Mouse (Mus musculus): ENCODE results near the gene Zdhhc19. TPM values are rescaled to one million over a fixed set of nuclear protein-coding genes. Genes with fewer than 3 reads are reported as not detected.

Zdhhc19 gene
- polyA plus RNA-seq, 1 experiment, result not detected

DNA sequence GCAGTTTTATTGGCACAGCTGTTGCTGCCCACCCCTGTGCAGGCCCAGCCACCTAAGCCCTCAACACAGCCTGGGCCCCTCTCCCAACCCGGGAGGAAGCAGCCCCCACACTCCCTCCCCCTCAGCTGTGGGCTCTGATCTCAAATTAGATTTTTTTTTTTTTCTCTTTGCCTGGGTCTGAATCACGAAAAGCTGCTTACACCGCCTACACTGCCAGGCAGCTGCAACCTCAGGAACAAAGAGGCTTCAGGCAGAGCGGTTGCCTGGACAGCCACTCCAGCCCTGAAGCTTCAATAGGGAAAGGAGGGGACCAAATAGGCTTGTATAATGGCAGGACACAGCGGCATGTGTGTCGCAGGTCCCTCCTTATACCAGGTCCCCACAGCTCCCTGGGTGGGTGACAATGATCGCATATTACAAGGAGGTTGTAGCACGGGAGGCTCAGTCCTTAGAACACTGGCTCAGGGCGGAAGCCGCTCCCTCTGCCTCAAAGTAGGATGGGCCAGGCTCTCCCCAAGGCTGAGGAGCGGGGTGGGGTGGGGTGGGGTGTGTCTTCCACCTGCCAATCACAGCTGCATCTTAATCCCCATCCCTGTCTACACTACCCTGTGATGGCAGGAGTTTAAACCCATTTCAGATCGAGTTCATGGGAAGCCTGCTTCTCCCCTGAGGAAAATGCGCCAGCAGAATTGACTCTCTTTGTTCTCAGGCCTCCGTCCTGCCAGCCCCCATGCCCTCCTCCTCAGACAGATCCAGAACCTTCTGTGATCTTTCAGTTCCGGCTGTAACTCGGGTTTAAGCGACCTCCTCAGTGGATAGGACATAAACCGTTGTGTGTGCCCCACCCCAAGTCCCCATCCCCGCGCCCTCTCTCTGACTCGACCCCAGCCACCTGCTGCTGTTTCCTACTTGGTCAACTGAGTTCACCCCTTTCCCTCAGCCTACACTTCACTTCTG, 20.2 kb downstream of the Zdhhc19 start:
- peak overlapping the region; percentile 58 for H3K9ac ChIP-seq (ENCODE audit: low read depth, poor library complexity, severe bottlenecking)
- TF ChIP-seq EP300 (IDR thresholded peaks at IDR 0.05; ENCODE audit: insufficient read depth, low read depth, low read length) (0 out of 2 replicates have a peak, but pooled peaks have one; percentile 18), POLR2A (IDR thresholded peaks at IDR 0.05; ENCODE audit: insufficient read depth, low read length) (no peak)
- H3K4me3 ChIP-seq (ENCODE audit: low read depth, low read length), result peak overlapping the region; percentile 64
- H3K4me1 ChIP-seq (ENCODE audit: control insufficient read depth, insufficient read depth, low read length), result peaks cover 9% of the 10 kb centered on the region
- H3K9me3 ChIP-seq (replicated peaks; ENCODE audit: control insufficient read depth, insufficient read depth, low read length, poor library complexity, severe bottlenecking), result no peaks in the 10 kb centered on the region
- H3K27ac ChIP-seq (ENCODE audit: insufficient read depth, low read length), result peak overlapping the region; percentile 66
- H3K36me3 ChIP-seq (ENCODE audit: control insufficient read depth, insufficient read depth, low read length, poor library complexity, severe bottlenecking), result no peaks in the 10 kb centered on the region
- H3K27me3 ChIP-seq (ENCODE audit: control insufficient read depth, insufficient read depth, low read length, poor library complexity, severe bottlenecking), result no peaks in the 10 kb centered on the region

DNA sequence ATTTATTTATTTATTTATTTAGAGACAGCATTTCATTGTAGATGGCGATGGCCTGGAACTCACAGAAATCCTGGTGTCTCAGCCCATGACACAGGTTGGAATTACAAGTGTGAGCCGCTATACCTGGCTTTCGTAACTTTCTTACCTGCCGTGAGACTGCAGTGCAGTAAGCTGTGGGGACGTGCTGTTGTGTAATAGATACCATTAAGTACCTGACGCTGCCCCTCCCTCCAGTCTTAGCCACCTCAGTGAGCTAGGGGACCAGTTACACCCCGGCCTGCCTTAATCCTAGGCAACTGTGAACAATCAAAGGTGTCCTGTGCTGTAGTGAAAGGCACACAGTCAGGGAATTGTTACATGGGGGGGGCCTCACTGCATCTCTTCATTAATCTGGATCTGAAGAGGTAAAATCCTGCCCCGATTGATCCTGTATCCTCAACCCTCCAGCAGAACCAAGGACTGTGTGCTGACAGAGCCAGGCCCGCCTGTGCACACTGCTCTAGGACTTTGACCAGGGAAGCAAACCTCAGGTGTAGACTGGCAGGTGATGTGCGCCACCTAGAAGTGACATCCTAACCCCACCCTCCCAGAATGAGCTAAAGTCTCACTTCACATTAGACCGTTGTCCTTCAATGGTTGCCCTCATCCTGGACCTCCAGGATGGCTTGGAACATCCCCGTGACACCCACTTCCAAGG, 21.9 kb downstream of the Zdhhc19 start:
- Histone ChIP-seq H3K27ac (ENCODE audit: insufficient read depth, low read length) (no peak overlapping the region), H3K9me3 (replicated peaks; ENCODE audit: control insufficient read depth, insufficient read depth, low read length, poor library complexity, severe bottlenecking) (no peaks in the 10 kb centered on the region), H3K27me3 (ENCODE audit: control insufficient read depth, insufficient read depth, low read length, poor library complexity, severe bottlenecking) (no peaks in the 10 kb centered on the region), H3K36me3 (ENCODE audit: control insufficient read depth, insufficient read depth, low read length, poor library complexity, severe bottlenecking) (no peaks in the 10 kb centered on the region), H3K4me1 (ENCODE audit: control insufficient read depth, insufficient read depth, low read length) (peaks cover 3% of the 10 kb centered on the region), H3K9ac (ENCODE audit: low read depth, poor library complexity, severe bottlenecking) (no peak overlapping the region), H3K4me3 (ENCODE audit: low read depth, low read length) (no peak overlapping the region)
- TF ChIP-seq POLR2A (IDR thresholded peaks at IDR 0.05; ENCODE audit: insufficient read depth, low read length) (no peak), CTCF (IDR thresholded peaks at IDR 0.05; ENCODE audit: low read depth, low read length) (no peak), EP300 (IDR thresholded peaks at IDR 0.05; ENCODE audit: insufficient read depth, low read depth, low read length) (no peak)

DNA sequence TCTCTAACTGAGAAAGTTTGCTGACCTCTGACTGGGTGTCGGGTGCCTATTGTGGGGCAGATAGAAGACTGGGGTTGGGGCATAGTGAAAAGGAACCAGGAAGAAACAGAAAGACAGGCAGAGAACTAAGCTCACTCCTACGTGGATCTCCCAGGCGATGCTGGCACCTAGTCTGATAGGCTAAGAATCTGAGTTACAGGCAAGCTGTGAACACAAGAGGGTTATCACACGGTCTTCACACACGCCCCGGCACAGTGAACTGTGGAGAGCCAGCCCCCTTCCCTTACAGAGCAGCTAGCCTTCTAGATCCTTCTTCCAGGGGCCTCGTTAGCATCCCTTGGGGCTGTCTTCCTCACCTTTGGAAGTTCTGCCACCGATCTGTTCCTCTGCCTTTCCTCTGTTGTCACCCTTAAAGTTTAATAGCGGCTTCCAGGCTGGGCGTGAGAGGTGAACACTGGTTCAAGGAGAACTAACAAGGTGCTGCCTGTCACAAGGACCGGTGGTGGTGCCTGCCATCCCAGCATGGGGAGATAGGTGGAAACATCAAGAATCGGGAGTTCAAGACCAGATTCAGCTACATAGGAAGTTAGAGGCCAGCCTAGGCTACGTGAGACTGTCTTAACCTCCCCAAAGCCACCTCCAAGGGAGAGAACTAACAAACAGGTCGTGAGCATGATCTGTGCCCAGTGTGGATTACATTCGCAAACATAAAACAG, 23.7 kb downstream of the Zdhhc19 start:
- Histone ChIP-seq H3K4me1 (ENCODE audit: control insufficient read depth, insufficient read depth, low read length) (peaks cover 3% of the 10 kb centered on the region), H3K36me3 (ENCODE audit: control insufficient read depth, insufficient read depth, low read length, poor library complexity, severe bottlenecking) (no peaks in the 10 kb centered on the region), H3K27ac (ENCODE audit: insufficient read depth, low read length) (no peak overlapping the region), H3K4me3 (ENCODE audit: low read depth, low read length) (no peak overlapping the region), H3K27me3 (ENCODE audit: control insufficient read depth, insufficient read depth, low read length, poor library complexity, severe bottlenecking) (no peaks in the 10 kb centered on the region), H3K9me3 (replicated peaks; ENCODE audit: control insufficient read depth, insufficient read depth, low read length, poor library complexity, severe bottlenecking) (no peaks in the 10 kb centered on the region), H3K9ac (ENCODE audit: low read depth, poor library complexity, severe bottlenecking) (no peak overlapping the region)
- no peak for TF ChIP-seq CTCF (IDR thresholded peaks at IDR 0.05; ENCODE audit: low read depth, low read length)
- no peak for TF ChIP-seq POLR2A (IDR thresholded peaks at IDR 0.05; ENCODE audit: insufficient read depth, low read length)
- TF ChIP-seq EP300 (IDR thresholded peaks at IDR 0.05; ENCODE audit: insufficient read depth, low read depth, low read length), result no peak

DNA sequence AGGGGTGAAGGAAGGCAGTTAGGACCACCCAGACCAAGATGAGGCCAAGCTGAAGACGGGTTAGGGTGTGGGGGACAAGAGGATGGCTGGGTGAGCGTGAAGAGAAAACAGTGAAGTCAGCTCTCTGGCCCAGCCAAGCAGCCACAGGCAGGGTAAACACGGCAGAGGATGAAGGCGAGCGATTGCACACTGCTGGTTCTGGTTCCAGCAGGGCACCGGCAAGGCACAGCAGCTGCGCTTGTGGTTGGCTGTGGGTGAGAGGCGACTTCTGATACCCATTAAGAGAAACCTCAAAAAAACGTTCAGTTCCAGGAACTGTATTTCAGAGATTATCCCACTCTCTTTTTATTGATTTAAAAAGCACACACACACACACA, 24.3 kb downstream of the Zdhhc19 start:
- Histone ChIP-seq H3K4me3 (ENCODE audit: low read depth, low read length) (no peak overlapping the region), H3K9ac (ENCODE audit: low read depth, poor library complexity, severe bottlenecking) (no peak overlapping the region), H3K27ac (ENCODE audit: insufficient read depth, low read length) (no peak overlapping the region), H3K9me3 (replicated peaks; ENCODE audit: control insufficient read depth, insufficient read depth, low read length, poor library complexity, severe bottlenecking) (no peaks in the 10 kb centered on the region), H3K36me3 (ENCODE audit: control insufficient read depth, insufficient read depth, low read length, poor library complexity, severe bottlenecking) (no peaks in the 10 kb centered on the region), H3K4me1 (ENCODE audit: control insufficient read depth, insufficient read depth, low read length) (peaks cover 3% of the 10 kb centered on the region), H3K27me3 (ENCODE audit: control insufficient read depth, insufficient read depth, low read length, poor library complexity, severe bottlenecking) (no peaks in the 10 kb centered on the region)
- TF ChIP-seq EP300 (IDR thresholded peaks at IDR 0.05; ENCODE audit: insufficient read depth, low read depth, low read length), result no peak
- no peak for TF ChIP-seq CTCF (IDR thresholded peaks at IDR 0.05; ENCODE audit: low read depth, low read length)
- no peak for TF ChIP-seq POLR2A (IDR thresholded peaks at IDR 0.05; ENCODE audit: insufficient read depth, low read length)

DNA sequence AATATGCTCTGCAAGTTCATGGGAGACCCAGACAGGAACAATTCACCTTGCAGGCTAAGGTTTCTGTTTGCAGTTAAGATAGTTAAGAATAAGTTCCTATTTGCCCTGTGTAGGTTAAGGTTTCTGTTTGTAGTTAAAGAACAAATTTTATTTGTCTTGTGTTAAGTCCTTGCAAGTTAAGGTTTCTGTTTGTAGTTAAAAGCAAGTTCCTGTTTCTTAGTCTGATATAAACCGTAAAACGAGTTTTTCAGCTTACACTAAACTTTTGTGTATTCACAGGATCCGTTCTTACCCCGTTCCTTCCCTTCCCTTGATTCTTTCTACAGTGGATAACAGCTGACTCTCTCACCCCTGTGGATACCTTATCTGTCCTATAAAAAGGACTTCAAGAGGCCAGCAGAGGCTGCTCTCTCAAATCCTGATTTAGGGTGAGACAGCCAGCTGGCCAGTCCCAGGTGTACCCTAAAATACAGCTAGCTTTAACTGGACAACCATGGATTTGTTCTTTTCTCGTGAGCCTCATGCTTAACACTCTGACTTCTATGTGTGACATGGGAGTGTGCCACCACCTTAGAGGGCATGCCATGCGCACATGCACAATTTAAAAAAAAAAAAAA, 26.6 kb downstream of the Zdhhc19 start:
- no peaks in the 10 kb centered on the region for H3K36me3 ChIP-seq (ENCODE audit: control insufficient read depth, insufficient read depth, low read length, poor library complexity, severe bottlenecking)
- no peaks in the 10 kb centered on the region for H3K27me3 ChIP-seq (ENCODE audit: control insufficient read depth, insufficient read depth, low read length, poor library complexity, severe bottlenecking)
- TF ChIP-seq POLR2A (IDR thresholded peaks at IDR 0.05; ENCODE audit: insufficient read depth, low read length), result no peak
- no peak for TF ChIP-seq EP300 (IDR thresholded peaks at IDR 0.05; ENCODE audit: insufficient read depth, low read depth, low read length)
- TF ChIP-seq CTCF (IDR thresholded peaks at IDR 0.05; ENCODE audit: low read depth, low read length), result no peak
- no peak overlapping the region for H3K9ac ChIP-seq (ENCODE audit: low read depth, poor library complexity, severe bottlenecking)
- no peaks in the 10 kb centered on the region for H3K9me3 ChIP-seq (replicated peaks; ENCODE audit: control insufficient read depth, insufficient read depth, low read length, poor library complexity, severe bottlenecking)
- H3K4me3 ChIP-seq (ENCODE audit: low read depth, low read length), result no peak overlapping the region
- H3K4me1 ChIP-seq (ENCODE audit: control insufficient read depth, insufficient read depth, low read length), result peaks cover 8% of the 10 kb centered on the region
- H3K27ac ChIP-seq (ENCODE audit: insufficient read depth, low read length), result no peak overlapping the region
